Mouse (Mus musculus) liver, adult 2 months (tissue): ENCODE data around the gene Cks2.

Experiments used
- CTCF ChIP-seq: fragments of 200-500 bp; IDR thresholded peaks from 2 replicates; pipeline ENCODE4 v1.5.1; 2011; ENCODE audit warnings: low read depth, low read length, control low read depth
- POLR2A ChIP-seq: fragments of 200-500 bp; IDR thresholded peaks from 2 replicates; pipeline ENCODE4 v1.6.1; 2011; ENCODE audit warnings: low read length, control low read depth; ENCODE audit not compliant: insufficient read depth; ENCODE audit errors: extremely low read depth

GRCm38 (mm10) chr13:51603894-51604244, 41.2 kb upstream of the Cks2 start:
- TF ChIP-seq CTCF (no peak), POLR2A (no peak)
